Mouse (Mus musculus) stomach, postnatal 0 days (tissue): Measurements from ENCODE around the gene Cd59b.

Experiments used
- CTCF ChIP-seq: IDR thresholded peaks from 2 replicates; pipeline ENCODE4 v1.5.1; 2016; ENCODE audit warnings: antibody characterized with exemption, low read depth, mild to moderate bottlenecking, moderate library complexity
- EP300 ChIP-seq: optimal IDR thresholded peaks from 2 replicates; pipeline ENCODE3; 2016; ENCODE audit warnings: antibody characterized with exemption

GRCm38 (mm10) chr2:104096256-104096655 is 26.6 kb downstream of the Cd59b start:
- TF ChIP-seq CTCF (no peak), EP300 (no peak)
